In genomic region chr12:79725711-79726110, GRCm38 (mm10) we compare ENCODE assay signal across 20 mouse cellular contexts.
DNase-seq lines count a peak whose midpoint lies in the region; ATAC-seq and TF ChIP-seq lines count a peak whose summit lies in the region.
"Had no signal": no experiment of that assay in that cellular context is flagged by ENCODE, and none has a peak within 500 bp of the region (broad histone marks: within the 10 kb centered on the region; RNA-seq: fewer than 3 reads in every experiment).

No protein-coding gene starts in this region.

- no peak overlapping the region for H3K4me3 ChIP-seq in gastrocnemius, adult 2 months
- no peak overlapping the region for H3K4me3 ChIP-seq in left cerebral cortex, adult 2 months
- no peak overlapping the region for H3K4me3 ChIP-seq in myocyte
- no peak overlapping the region for H3K4me3 ChIP-seq in kidney, embryonic 14.5 days (ENCODE audit: low read length)
- H3K4me3 ChIP-seq: embryonic facial prominence, embryonic 10.5 days; forebrain, embryonic 13.5 days; heart, embryonic 13.5 days; hindbrain, embryonic 12.5 days had no signal

- no peak for TF ChIP-seq POLR2A in myocyte (IDR thresholded peaks at IDR 0.05; ENCODE audit: insufficient read length, low read depth)

- no peaks in the 10 kb centered on the region for H3K27me3 ChIP-seq in myocyte (ENCODE audit: control insufficient read depth, insufficient read depth, insufficient read length)
- no peaks in the 10 kb centered on the region for H3K27me3 ChIP-seq in kidney, embryonic 14.5 days (ENCODE audit: control insufficient read depth, insufficient read depth, low read length)
- H3K27me3 ChIP-seq: forebrain, embryonic 13.5 days; heart, embryonic 13.5 days; hindbrain, embryonic 12.5 days had no signal

- no peaks in the 10 kb centered on the region for H3K36me3 ChIP-seq in myocyte (ENCODE audit: control insufficient read depth, insufficient read depth)
- H3K36me3 ChIP-seq in kidney, embryonic 14.5 days (ENCODE audit: control insufficient read depth, insufficient read depth, low read length) = no peaks in the 10 kb centered on the region

- H3K4me1 ChIP-seq in kidney, embryonic 14.5 days (ENCODE audit: control insufficient read depth, insufficient read depth, low read length) = no peaks in the 10 kb centered on the region
- H3K4me1 ChIP-seq: hindbrain, embryonic 12.5 days had no signal

- H3K79me2 ChIP-seq in myocyte (ENCODE audit: control insufficient read depth, insufficient read depth) = no peaks in the 10 kb centered on the region

- peak overlapping the region; percentile 66; the same call in 1 of the 2 replicates for H3K27ac ChIP-seq in gastrocnemius, adult 2 months
- peak overlapping the region; percentile 34; the same call in 1 of the 2 replicates for H3K27ac ChIP-seq in left cerebral cortex, adult 2 months
- no peak overlapping the region for H3K27ac ChIP-seq in kidney, embryonic 14.5 days (ENCODE audit: low read depth, low read length)
- H3K27ac ChIP-seq: embryonic facial prominence, embryonic 10.5 days; forebrain, embryonic 13.5 days; heart, embryonic 13.5 days; hindbrain, embryonic 12.5 days had no signal

- peaks cover 14% of the 10 kb centered on the region for H3K9me3 ChIP-seq in kidney, embryonic 14.5 days (ENCODE audit: control insufficient read depth, low read length)

- no peak overlapping the region for H3K9ac ChIP-seq in kidney, embryonic 14.5 days (ENCODE audit: low read depth, low read length)
- H3K9ac ChIP-seq: forebrain, embryonic 13.5 days; forebrain, postnatal 0 days; heart, embryonic 13.5 days; hindbrain, embryonic 12.5 days had no signal

- no peak for TF ChIP-seq CTCF in gastrocnemius, adult 2 months (IDR thresholded peaks at IDR 0.05)
- no peak for TF ChIP-seq CTCF in left cerebral cortex, adult 2 months (IDR thresholded peaks at IDR 0.05)

- DNase-seq in gastrocnemius, adult 2 months = no peak
- DNase-seq in gastrocnemius, postnatal 25 days = no peak
- no peak for DNase-seq in left cerebral cortex, adult 2 months (ENCODE audit: extremely low spot score in 1 of 2, low spot score in 2 of 2)
- no peak for DNase-seq in left cerebral cortex, adult 9 months (ENCODE audit: low spot score in 2 of 2)
- DNase-seq in A20 (ENCODE audit: low read depth, low spot score) = peak; percentile 27
- DNase-seq in urinary bladder, postnatal 4 days (ENCODE audit: low spot score in 2 of 2) = no peak
- DNase-seq: adrenal gland, postnatal 14 days; cerebellum, adult 18-20 months; cerebellum, adult 9-11 months; forebrain, postnatal 0 days; gastrocnemius, postnatal 10 days; heart, postnatal 36 days had no signal

- ATAC-seq in kidney, embryonic 14.5 days (ENCODE audit: low FRiP score, low TSS enrichment) = no peak
- ATAC-seq: forebrain, embryonic 13.5 days; forebrain, postnatal 0 days; hindbrain, embryonic 16.5 days; intestine, embryonic 16.5 days had no signal

- intact Hi-C loops in gastrocnemius, adult 2 months (cut with DNase I) = no loop called here
- intact Hi-C loops in left cerebral cortex, adult 2 months (cut with DNase I) = no loop called here

- no peak overlapping the region for H3ac ChIP-seq in myocyte (ENCODE audit: control insufficient read depth, insufficient read length)

- peak overlapping the region; percentile 57 for H3K4me2 ChIP-seq in myocyte (ENCODE audit: low read depth)
- H3K4me2 ChIP-seq in kidney, embryonic 14.5 days (replicated peaks; ENCODE audit: low read depth, low read length) = no peak overlapping the region
- H3K4me2 ChIP-seq: forebrain, embryonic 13.5 days; heart, embryonic 13.5 days; hindbrain, embryonic 12.5 days had no signal

TF ChIP-seq in myocyte, 11 proteins besides CTCF, POLR2A, EP300 and RAD21:
- TF ChIP-seq TCF12 (IDR thresholded peaks at IDR 0.05; ENCODE audit: insufficient read depth, poor library complexity, severe bottlenecking) = no peak
- no peak for TF ChIP-seq E2F4 (IDR thresholded peaks at IDR 0.05; ENCODE audit: insufficient read depth)
- TF ChIP-seq MYOD1 (IDR thresholded peaks at IDR 0.05; ENCODE audit: control insufficient read depth in 1 of 3, insufficient read length in 2 of 3, low read depth in 2 of 3) = no peak
- TF ChIP-seq USF1 (IDR thresholded peaks at IDR 0.05; ENCODE audit: low read depth) = no peak
- no peak for TF ChIP-seq SRF (IDR thresholded peaks at IDR 0.05; ENCODE audit: control insufficient read depth, insufficient read length, low read depth)
- TF ChIP-seq CEBPB (IDR thresholded peaks at IDR 0.05; ENCODE audit: insufficient read depth, poor library complexity, severe bottlenecking) = no peak
- TF ChIP-seq MAX (IDR thresholded peaks at IDR 0.05; ENCODE audit: low read depth) = no peak
- no peak for TF ChIP-seq MYOG (IDR thresholded peaks at IDR 0.05; ENCODE audit: control insufficient read depth in 1 of 3, insufficient read depth in 1 of 3, insufficient read length in 2 of 3, low read depth in 2 of 3)
- no peak for TF ChIP-seq TCF3 (IDR thresholded peaks at IDR 0.05; ENCODE audit: insufficient read length, low read depth)
- no peak for TF ChIP-seq POLR2AphosphoS2 (IDR thresholded peaks at IDR 0.05; ENCODE audit: insufficient read length, low read depth)
- TF ChIP-seq REST (IDR thresholded peaks at IDR 0.05; ENCODE audit: insufficient read depth, insufficient read length) = no peak
